Mouse (Mus musculus) liver, postnatal 0 days (tissue): ENCODE data around the gene Tapbp. TPM values are rescaled to one million over a fixed set of nuclear protein-coding genes. Genes with fewer than 3 reads are reported as not detected.

ENCODE experiments used
- ATAC-seq: fragments of 200-750 bp; cut with Nextera tagmentation; 2 replicates; pipeline ENCODE4 v1.8.0; 2017; ENCODE audit warnings: mild to moderate bottlenecking, moderate library complexity
- DNase-seq: peaks from one replicate; pipeline ENCODE4 v3.0.0-alpha.2; 2016
- H3K27ac ChIP-seq: fragments of 300-500 bp; sonication (generic); 2 replicates; pipeline ENCODE4 v1.5.1; 2014; ENCODE audit warnings: antibody characterized with exemption, moderate library complexity, mild to moderate bottlenecking, low read depth
- H3K27me3 ChIP-seq: fragments of 300-500 bp; sonication (generic); 2 replicates; pipeline ENCODE4 v1.6.1; 2014; ENCODE audit warnings: low read length, control low read depth, mixed read lengths; ENCODE audit not compliant: insufficient read depth
- H3K36me3 ChIP-seq: fragments of 300-500 bp; sonication (generic); replicated peaks from 2 replicates; pipeline ENCODE4 v1.6.1; 2014; ENCODE audit warnings: mild to moderate bottlenecking, control low read depth, low read length, moderate library complexity, mixed read lengths; ENCODE audit not compliant: insufficient read depth
- H3K4me1 ChIP-seq: fragments of 300-500 bp; sonication (generic); 2 replicates; pipeline ENCODE4 v1.6.1; 2014; ENCODE audit warnings: antibody characterized with exemption, mild to moderate bottlenecking, control low read depth; ENCODE audit not compliant: insufficient read depth
- H3K4me2 ChIP-seq: fragments of 300-500 bp; sonication (generic); 2 replicates; pipeline ENCODE4 v1.6.1; 2014; ENCODE audit warnings: low read depth, mild to moderate bottlenecking, low read length, moderate library complexity, mixed read lengths
- H3K4me3 ChIP-seq: fragments of 300-500 bp; sonication (generic); 2 replicates; pipeline ENCODE4 v1.5.1; 2014; ENCODE audit warnings: low read depth, low read length
- H3K9ac ChIP-seq: fragments of 300-500 bp; sonication (generic); replicated peaks from 2 replicates; pipeline ENCODE4 v1.6.1; 2014; ENCODE audit warnings: mild to moderate bottlenecking, moderate library complexity
- H3K9me3 ChIP-seq: fragments of 300-500 bp; sonication (generic); 2 replicates; pipeline ENCODE4 v1.6.1; 2016; ENCODE audit warnings: mild to moderate bottlenecking, control low read depth, low read length, mixed read lengths
- CTCF ChIP-seq: sonication (generic); IDR thresholded peaks from 2 replicates; pipeline ENCODE4 v1.5.1; 2016; ENCODE audit warnings: antibody characterized with exemption, low read depth
- EP300 ChIP-seq: IDR thresholded peaks from 2 replicates; pipeline ENCODE4 v1.6.1; 2016; ENCODE audit warnings: antibody characterized with exemption, low read depth, mild to moderate bottlenecking
- WGBS: fragments of 180-500 bp; shearing (Covaris S2); extraction: QIAGEN DNeasy Blood & Tissue Kit; methylation state at CpG from one replicate; pipeline ENCODE4 v1.1.7; 2014; ENCODE audit not compliant: insufficient replicate concordance; 5-methylcytosine and 5-hydroxymethylcytosine counted together
- polyA plus RNA-seq: library from polyadenylated mRNA; unstranded; fragments of >200 nt; fragmentation: Nextera tagmentation; extraction: Ambion mirVana; gene quantifications from 2 replicates; pipeline ENCODE4 v1.2.1, GENCODE M21; 2015

Tapbp gene
- polyA plus RNA-seq, 1 experiment from 2014 or later: 47.0 TPM

DNA sequence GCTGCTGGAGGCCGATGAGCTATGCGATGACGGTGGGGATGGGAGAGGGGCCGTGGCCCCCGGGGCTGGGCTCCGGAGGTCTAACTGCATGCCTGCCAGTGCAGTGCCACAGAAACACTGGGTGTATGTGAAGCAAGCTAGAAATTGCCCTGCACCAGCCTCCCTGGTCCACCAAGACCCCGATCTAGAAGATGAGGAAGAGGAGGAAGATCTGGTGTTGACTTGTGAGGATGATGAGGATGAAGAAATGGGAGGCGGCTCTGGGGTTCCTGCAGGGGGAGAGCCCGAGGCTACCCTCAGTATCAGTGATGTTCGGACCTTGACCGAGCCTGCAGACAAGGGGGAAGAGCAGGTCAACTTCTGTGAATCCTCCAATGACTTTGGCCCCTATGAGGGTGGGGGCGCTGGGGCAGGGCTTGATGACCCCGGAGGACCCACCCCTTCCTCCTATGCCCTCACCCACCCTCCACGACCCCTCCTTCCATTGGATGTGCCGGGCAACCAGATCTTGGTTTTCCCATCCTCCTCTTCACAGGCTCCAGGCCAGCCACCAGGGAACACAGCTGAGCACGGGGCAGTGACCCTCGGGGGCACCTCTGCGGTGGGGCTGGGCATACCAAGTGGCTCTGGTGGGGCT is 2.1 kb downstream of the Tapbp start:
- no peaks in the 10 kb centered on the region for H3K27me3 ChIP-seq
- DNase-seq (no peak), ATAC-seq (no peak)
- H3K9me3 ChIP-seq: no peaks in the 10 kb centered on the region
- no peak overlapping the region for H3K4me3 ChIP-seq
- peaks cover 27% of the 10 kb centered on the region for H3K4me1 ChIP-seq
- H3K36me3 ChIP-seq: peaks cover 45% of the 10 kb centered on the region
- 84% methylated on average over 18 of the region's 18 CpGs for WGBS
- H3K9ac ChIP-seq: no peak overlapping the region
- TF ChIP-seq EP300 (no peak), CTCF (no peak)
- H3K27ac ChIP-seq: no peak overlapping the region
- no peak overlapping the region for H3K4me2 ChIP-seq

DNA sequence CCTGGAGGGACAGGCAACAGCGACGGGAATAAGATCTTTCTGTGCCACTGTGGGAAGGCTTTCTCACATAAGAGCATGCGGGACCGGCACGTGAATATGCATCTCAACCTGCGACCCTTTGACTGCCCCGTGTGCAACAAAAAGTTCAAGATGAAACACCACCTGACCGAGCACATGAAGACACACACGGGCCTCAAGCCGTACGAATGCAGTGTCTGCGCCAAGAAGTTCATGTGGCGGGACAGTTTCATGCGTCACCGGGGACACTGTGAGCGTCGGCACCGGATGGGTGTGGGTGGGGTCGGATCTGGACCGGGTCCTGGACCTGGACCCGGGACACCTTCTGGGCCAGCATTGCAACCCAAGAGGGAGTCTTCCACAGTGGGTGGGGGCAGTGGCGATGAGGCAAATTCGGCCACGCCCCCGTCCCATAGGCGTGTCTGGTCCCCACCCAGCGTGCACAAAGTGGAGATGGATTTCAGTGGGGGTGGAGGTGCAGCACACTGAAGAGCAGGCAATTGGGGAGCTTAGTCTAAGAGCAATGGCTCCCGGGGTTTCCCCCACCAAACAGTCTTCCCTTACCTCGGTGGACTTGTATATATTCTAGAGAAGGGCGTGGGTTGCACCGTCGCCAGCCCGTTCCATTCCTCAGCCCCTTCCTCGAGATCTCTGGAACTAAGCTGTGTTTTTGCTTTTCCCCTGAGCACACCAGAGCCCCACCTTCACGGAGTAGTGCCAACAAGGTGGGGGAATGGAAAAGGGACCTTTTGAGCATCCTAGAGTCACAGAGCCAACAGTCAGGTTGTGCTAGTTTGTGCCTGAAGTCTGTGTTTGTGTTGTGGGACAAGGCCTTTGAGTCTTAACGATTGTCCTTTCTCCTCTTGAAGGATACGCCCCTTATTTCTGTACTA is 2.8 kb downstream of the Tapbp start:
- Histone ChIP-seq H3K4me2 (peak overlapping the region; percentile 83), H3K27me3 (no peaks in the 10 kb centered on the region), H3K4me1 (peaks cover 27% of the 10 kb centered on the region), H3K4me3 (peak overlapping the region; percentile 84), H3K36me3 (peaks cover 41% of the 10 kb centered on the region), H3K27ac (peak overlapping the region; percentile 94), H3K9ac (peak overlapping the region; percentile 80), H3K9me3 (no peaks in the 10 kb centered on the region)
- TF ChIP-seq CTCF (no peak), EP300 (no peak)
- 59% methylated on average over 37 of the region's 37 CpGs for WGBS
- DNase-seq: peak; percentile 63
- ATAC-seq: no peak

DNA sequence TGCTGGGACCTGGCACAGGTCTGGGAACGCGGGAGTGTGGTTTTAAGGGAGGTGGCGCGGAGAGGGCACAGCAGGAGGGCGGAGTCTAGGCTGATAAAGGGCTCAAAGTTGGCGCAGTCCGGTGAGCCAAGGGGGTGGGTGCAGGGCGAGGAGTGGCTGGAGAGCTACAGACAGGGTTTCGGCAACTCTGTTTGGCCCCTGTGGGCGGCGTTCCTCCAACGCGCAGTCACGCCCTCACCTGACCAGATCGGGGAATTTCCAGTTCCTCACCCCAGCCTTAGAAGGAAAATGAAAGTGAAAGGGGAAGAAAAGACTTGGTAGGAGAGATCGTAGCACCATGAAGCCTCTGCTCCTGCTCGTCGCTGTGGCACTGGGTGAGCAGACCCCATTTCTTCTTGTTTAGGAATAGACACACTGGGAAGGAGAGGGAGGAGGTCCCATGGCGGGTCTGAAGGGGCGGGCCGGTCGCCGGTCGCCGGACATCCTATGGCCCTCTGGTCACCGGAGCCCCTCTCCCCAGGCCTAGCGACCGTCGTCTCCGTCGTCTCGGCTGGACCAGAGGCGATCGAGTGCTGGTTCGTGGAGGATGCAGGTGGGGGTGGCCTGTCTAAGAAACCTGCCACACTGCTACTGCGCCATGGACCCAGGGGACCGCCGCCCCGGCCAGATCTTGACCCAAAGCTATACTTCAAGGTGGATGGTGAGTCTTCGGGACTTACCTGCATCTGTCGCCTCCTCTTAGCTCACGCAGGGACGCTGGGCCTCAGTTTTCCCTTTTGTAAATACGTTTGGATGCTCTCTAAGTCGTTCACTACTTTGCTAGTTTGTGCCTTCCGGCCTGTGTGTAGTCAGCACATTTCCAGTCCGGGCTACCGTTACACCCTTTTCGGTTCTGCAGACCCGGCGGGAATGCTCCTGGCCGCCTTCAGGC is 3.9 kb downstream of the Tapbp start:
- Histone ChIP-seq H3K9ac (peak overlapping the region; percentile 80), H3K27ac (peak overlapping the region; percentile 94), H3K4me1 (peaks cover 27% of the 10 kb centered on the region), H3K4me3 (peak overlapping the region; percentile 84), H3K27me3 (no peaks in the 10 kb centered on the region), H3K4me2 (peak overlapping the region; percentile 83), H3K36me3 (peaks cover 32% of the 10 kb centered on the region), H3K9me3 (no peaks in the 10 kb centered on the region)
- peak; percentile 90 for DNase-seq
- ATAC-seq: peak; percentile 49
- WGBS: under 1% methylated on average over 51 of the region's 52 CpGs
- 0 out of 2 replicates have a peak, but pooled peaks have one; percentile 30 for TF ChIP-seq EP300
- peak; percentile 65 for TF ChIP-seq CTCF

DNA sequence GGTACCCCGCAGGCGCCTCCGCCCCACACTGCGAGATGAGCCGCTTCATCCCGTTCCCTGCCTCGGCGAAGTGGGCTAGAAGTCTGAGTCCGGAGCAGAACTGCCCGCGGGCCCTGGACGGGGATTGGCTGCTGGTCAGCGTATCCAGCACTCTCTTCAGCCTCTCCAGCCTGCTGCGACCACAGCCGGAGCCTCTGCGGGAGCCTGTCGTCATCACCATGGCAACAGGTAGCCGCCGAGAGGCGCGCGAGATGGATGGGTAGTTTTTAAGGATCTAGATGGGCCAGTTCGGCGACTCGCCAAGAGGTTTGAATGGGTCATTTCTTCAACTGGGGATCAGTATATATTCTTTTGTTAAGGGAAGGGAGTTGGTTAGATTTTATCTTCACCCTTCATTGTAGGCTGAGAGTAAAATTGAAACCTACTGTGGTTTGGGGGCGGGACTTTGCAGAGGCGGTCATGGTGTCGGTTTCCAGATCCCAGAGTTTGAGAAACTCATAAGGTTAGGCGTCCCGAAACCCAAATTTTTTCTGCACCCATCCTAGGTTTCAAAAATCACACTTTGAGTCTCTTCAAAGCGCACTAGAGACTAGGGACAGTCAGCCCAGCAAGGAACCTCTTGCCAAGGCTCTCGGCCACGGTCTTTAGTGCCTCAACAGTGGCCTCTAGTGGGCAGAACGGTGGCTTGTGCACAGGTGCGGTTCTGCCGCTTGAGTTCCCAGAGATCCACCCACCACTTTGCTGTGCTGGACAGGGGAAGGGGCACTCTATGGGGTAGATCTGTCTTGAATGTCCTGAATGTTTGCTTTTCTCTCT is 4.8 kb downstream of the Tapbp start:
- Histone ChIP-seq H3K4me3 (peak overlapping the region; percentile 84), H3K4me2 (peak overlapping the region; percentile 83), H3K9me3 (no peaks in the 10 kb centered on the region), H3K36me3 (peaks cover 31% of the 10 kb centered on the region), H3K27ac (peak overlapping the region; percentile 94), H3K4me1 (peaks cover 22% of the 10 kb centered on the region), H3K9ac (peak overlapping the region; percentile 80), H3K27me3 (no peaks in the 10 kb centered on the region)
- under 1% methylated on average over 36 of the region's 36 CpGs for WGBS
- peak; percentile 97 for TF ChIP-seq CTCF
- no peak for TF ChIP-seq EP300
- DNase-seq: peak; percentile 91
- peak; percentile 20; the same call in 1 of the 2 replicates for ATAC-seq

DNA sequence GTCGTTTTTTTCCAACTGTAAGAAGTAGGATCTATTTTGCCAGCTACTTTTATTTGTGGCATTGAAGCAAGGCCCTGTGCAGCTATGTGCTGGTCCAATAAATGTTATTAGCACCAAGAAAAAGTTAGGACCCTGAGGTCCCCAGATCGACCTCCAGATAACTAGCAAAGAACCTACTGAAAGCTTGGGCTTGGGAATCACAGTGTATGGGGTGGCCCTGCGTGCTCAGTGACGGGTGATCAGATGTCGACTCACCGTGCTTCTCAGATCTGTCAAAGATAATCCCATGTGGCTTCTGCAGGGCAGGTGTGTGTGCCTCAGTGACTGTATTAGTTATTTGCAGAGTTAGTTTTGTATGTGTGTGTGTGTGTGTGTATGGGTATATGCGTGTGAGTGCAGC is 5.7 kb downstream of the Tapbp start:
- no peak overlapping the region for H3K27ac ChIP-seq
- no peak overlapping the region for H3K9ac ChIP-seq
- no peaks in the 10 kb centered on the region for H3K9me3 ChIP-seq
- H3K27me3 ChIP-seq: no peaks in the 10 kb centered on the region
- WGBS: 79% methylated on average over 7 of the region's 7 CpGs
- H3K4me2 ChIP-seq: peak overlapping the region; percentile 83
- peaks cover 20% of the 10 kb centered on the region for H3K4me1 ChIP-seq
- H3K4me3 ChIP-seq: no peak overlapping the region
- DNase-seq (no peak), ATAC-seq (no peak)
- no peak for TF ChIP-seq CTCF
- no peak for TF ChIP-seq EP300
- H3K36me3 ChIP-seq: peaks cover 39% of the 10 kb centered on the region
